Mouse (Mus musculus) thymus, adult 2 months (tissue): ENCODE data around the gene Slc28a2.

ENCODE experiments used
- CTCF ChIP-seq: fragments of 200-500 bp; IDR thresholded peaks from 2 replicates; pipeline ENCODE4 v1.5.1; 2012; ENCODE audit warnings: mild to moderate bottlenecking, control low read depth, low read length, moderate library complexity, borderline replicate concordance; ENCODE audit not compliant: control insufficient read depth, poor library complexity, insufficient read depth; ENCODE audit errors: extremely low read depth
- POLR2A ChIP-seq: fragments of 200-500 bp; IDR thresholded peaks from 2 replicates; pipeline ENCODE4 v1.6.1; 2012; ENCODE audit warnings: mild to moderate bottlenecking, low read length, control low read depth, moderate library complexity; ENCODE audit not compliant: control insufficient read depth, poor library complexity, insufficient read depth; ENCODE audit errors: extremely low read depth

DNA sequence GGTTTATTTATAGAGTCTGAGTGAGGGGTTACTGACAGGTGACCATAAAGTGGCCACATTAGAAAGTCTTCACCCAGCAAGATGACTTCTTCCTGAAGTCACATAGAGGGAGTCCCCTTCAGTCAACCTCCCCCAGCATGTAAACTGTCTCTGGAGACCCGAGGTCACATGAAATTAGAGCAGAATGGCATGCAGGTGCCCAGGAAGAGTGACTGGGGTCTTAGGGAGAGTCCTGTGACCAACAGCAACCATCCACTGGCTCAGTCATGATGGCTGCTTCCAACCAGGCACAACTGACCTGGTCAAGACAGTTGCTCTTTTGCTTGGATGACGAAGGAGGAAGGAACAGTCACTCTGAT lies 47.0 kb upstream of the Slc28a2 start:
- TF ChIP-seq POLR2A: no peak
- no peak for TF ChIP-seq CTCF
